Mouse (Mus musculus) T-cell, adult 66 days (primary cell): ENCODE results near the gene Mrpl42. TPM values are rescaled to one million over a fixed set of nuclear protein-coding genes. Genes with fewer than 3 reads are reported as not detected.

Experiments used
- total RNA-seq, 2 experiments: library from RNA; stranded (reverse); gene quantifications; 3 replicates in 1 of 2; 4 replicates in 1 of 2; pipeline ENCODE4 v1.2.4; 2023

Mrpl42 gene
- total RNA-seq, result 10 to 100 TPM; 47.7 to 52.6 TPM

GRCm38 (mm10) chr10:95501463-95502081 lies at the start of gene Mrpl42:
Gene Mrpl42, minus strand, starts transcription at chr10:95501940.

GRCm38 (mm10) chr10:95514656-95515292 lies 13.0 kb upstream of the Mrpl42 start, which contains the start of gene Ube2n:
Gene Ube2n, plus strand, starts transcription at chr10:95515145.

Other genes starting within 250 kb of the Mrpl42 start
- 10 to 100 TPM; 17.9 to 20.9 TPM for gene Cradd, start 177.8 kb downstream of the Mrpl42 start, total RNA-seq
- 1 to 10 TPM; 4.7 to 7.4 TPM for gene Socs2, start 84.8 kb downstream of the Mrpl42 start, total RNA-seq
- gene Ube2n, start 13.2 kb upstream of the Mrpl42 start, total RNA-seq, result 100 to 1,000 TPM; 107 to 119 TPM
- gene Nudt4, start 62.2 kb upstream of the Mrpl42 start, total RNA-seq, result 10 to 100 TPM; 18.4 to 21.8 TPM
- not detected for gene Anapc15-ps, start 171.5 kb upstream of the Mrpl42 start, total RNA-seq